Mouse (Mus musculus) adrenal gland, adult (tissue): ENCODE measurements around the gene Bcl6b.

Experiments
- DNase-seq, 2 experiments: peaks; one replicate each; pipeline ENCODE4 v3.0.0; 2022 to 2023; ENCODE audit warnings: low spot score in 1 of 2; ENCODE audit not compliant: inconsistent age in 2 of 2

The Bcl6b gene

GRCm38 (mm10) chr11:70234037-70234436 lies 4.4 kb upstream of the Bcl6b start:
- DNase-seq: no peak

- DNase-seq: peak in 1 of 2 experiments; percentile 26
These were observed 3.4 kb upstream of the Bcl6b start for GRCm38 (mm10) chr11:70233016-70233415.

GRCm38 (mm10) chr11:70232546-70232945 lies 2.9 kb upstream of the Bcl6b start:
- DNase-seq: peak; percentile 35 to 80

GRCm38 (mm10) chr11:70230239-70230727 lies 685 bp upstream of the Bcl6b start:
- peak; percentile 83 to 93 for DNase-seq

GRCm38 (mm10) chr11:70228828-70229227 lies 770 bp downstream of the Bcl6b start:
- DNase-seq: peak; percentile 88 to 94

- peak in 1 of 2 experiments; percentile 48 for DNase-seq
These were observed 1.8 kb downstream of the Bcl6b start for GRCm38 (mm10) chr11:70227661-70228245.

- DNase-seq: no peak
These were observed 2.5 kb downstream of the Bcl6b start for GRCm38 (mm10) chr11:70227126-70227525.

- no peak for DNase-seq
These were observed 3.1 kb downstream of the Bcl6b start for GRCm38 (mm10) chr11:70226602-70226890.

GRCm38 (mm10) chr11:70225798-70226601 lies 3.6 kb downstream of the Bcl6b start:
- DNase-seq: peak in 1 of 2 experiments; percentile 38

- peak; percentile 42 to 67 for DNase-seq
These were observed 5.9 kb downstream of the Bcl6b start for GRCm38 (mm10) chr11:70223724-70224123.

- peak; percentile 33 to 77 for DNase-seq
These were observed 7.7 kb downstream of the Bcl6b start for GRCm38 (mm10) chr11:70221603-70222500.

- DNase-seq: peak; percentile 96 to 98
These were observed 8.6 kb downstream of the Bcl6b start, which contains the start of gene Slc16a13 for GRCm38 (mm10) chr11:70220731-70221602. TSS of gene Slc16a13 (minus strand) at chr11:70221064.

- DNase-seq: no peak
These were observed 9.3 kb downstream of the Bcl6b start for GRCm38 (mm10) chr11:70220323-70220722.

- DNase-seq: no peak
These were observed 9.7 kb downstream of the Bcl6b start for GRCm38 (mm10) chr11:70219873-70220272.

- peak; percentile 55 to 78 for DNase-seq
These were observed 10.7 kb downstream of the Bcl6b start for GRCm38 (mm10) chr11:70218741-70219470.

- DNase-seq: peak in 1 of 2 experiments; percentile 35
These were observed 11.6 kb downstream of the Bcl6b start for GRCm38 (mm10) chr11:70218039-70218438.

- DNase-seq: peak in 1 of 2 experiments; percentile 19
These were observed 13.5 kb downstream of the Bcl6b start for GRCm38 (mm10) chr11:70216103-70216502.

- DNase-seq: peak in 1 of 2 experiments; percentile 49
These were observed 14.3 kb downstream of the Bcl6b start for GRCm38 (mm10) chr11:70215301-70215700.

GRCm38 (mm10) chr11:70214856-70215209 lies 14.8 kb downstream of the Bcl6b start:
- no peak for DNase-seq
